Mouse (Mus musculus) kidney, adult 2 months (tissue): ENCODE results near the gene Leo1.

Source experiments
- CTCF ChIP-seq: fragments of 200-500 bp; conservative IDR thresholded peaks from 2 replicates; pipeline ENCODE4 v1.5.1; 2011; ENCODE audit warnings: low read depth, mild to moderate bottlenecking, control low read depth, low read length, moderate library complexity, mixed read lengths; ENCODE audit not compliant: insufficient read depth, insufficient read length
- POLR2A ChIP-seq: fragments of 200-500 bp; IDR thresholded peaks from one replicate; pipeline ENCODE4 v1.6.1; 2011; ENCODE audit warnings: low read depth, low read length, control low read depth

DNA sequence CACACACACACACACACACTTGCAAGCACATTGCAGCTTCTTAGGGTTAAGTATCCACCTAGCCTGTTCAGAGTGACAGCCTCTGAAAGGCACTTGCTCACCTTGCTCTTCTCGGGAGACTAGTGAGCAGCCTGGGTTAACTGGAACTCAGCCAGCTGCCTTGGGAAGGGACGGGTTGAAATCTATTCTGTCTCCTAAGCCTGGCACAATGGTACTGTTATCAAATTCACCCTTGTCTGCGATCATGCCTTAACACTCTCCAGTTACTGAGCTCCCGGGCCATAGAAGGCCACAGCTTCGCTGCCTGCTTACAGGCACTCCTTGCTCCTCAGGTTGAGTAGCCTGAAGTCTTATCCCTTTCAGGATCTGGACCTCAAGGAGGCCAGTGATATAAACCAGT lies 40.7 kb upstream of the Leo1 start:
- TF ChIP-seq POLR2A: no peak
- TF ChIP-seq CTCF: no peak
